30 mouse cellular contexts compared by ENCODE assay signal in the genomic region with DNA sequence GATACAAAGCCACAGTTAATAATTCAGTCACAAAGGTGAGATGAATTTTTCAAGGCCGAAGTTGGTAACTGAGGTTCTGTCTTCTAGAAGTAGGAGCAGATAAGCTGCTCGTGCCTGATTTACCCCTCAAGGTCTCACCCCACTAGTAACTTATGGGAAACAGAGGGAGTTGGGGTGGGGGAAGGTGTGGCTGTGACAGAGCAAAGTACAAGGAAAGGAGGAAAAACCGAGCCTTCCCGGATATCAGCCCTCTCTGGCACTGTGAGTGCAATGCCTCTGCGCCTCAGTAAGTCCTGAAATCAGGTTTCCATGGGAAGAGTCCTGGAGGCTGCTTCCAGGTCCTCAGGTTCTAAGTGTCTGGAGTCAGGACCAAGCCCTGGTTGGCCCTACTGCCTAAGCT. TPM values are rescaled to one million over a fixed set of nuclear protein-coding genes. Genes with fewer than 3 reads are reported as not detected.
DNase-seq lines count a peak whose midpoint lies in the region; ATAC-seq and TF ChIP-seq lines count a peak whose summit lies in the region.
"Had no signal": no experiment of that assay in that cellular context is flagged by ENCODE, and none has a peak within 500 bp of the region (broad histone marks: within the 10 kb centered on the region; RNA-seq: fewer than 3 reads in every experiment).

No protein-coding gene starts in this region.

- H3K4me2 ChIP-seq in intestine, embryonic 14.5 days (ENCODE audit: low read length) = no peak overlapping the region
- H3K4me2 ChIP-seq in intestine, embryonic 16.5 days (ENCODE audit: low read depth, low read length) = no peak overlapping the region
- no peak overlapping the region for H3K4me2 ChIP-seq in stomach, embryonic 15.5 days
- H3K4me2 ChIP-seq: heart, embryonic 12.5 days; heart, embryonic 15.5 days; hindbrain, embryonic 13.5 days had no signal

- TF ChIP-seq CTCF in cerebellum, adult 2 months (IDR thresholded peaks at IDR 0.05; ENCODE audit: borderline replicate concordance, insufficient read depth, low read depth, low read length) = no peak

- H3K4me1 ChIP-seq in intestine, embryonic 14.5 days (replicated peaks; ENCODE audit: control insufficient read depth, insufficient read depth, low read length) = no peaks in the 10 kb centered on the region
- H3K4me1 ChIP-seq in intestine, embryonic 16.5 days (ENCODE audit: control insufficient read depth, insufficient read depth, low read length) = peaks cover 2% of the 10 kb centered on the region; the same call in 1 of the 2 replicates
- no peaks in the 10 kb centered on the region for H3K4me1 ChIP-seq in stomach, embryonic 15.5 days
- H3K4me1 ChIP-seq in cerebellum, adult 2 months (ENCODE audit: control insufficient read depth, insufficient read depth, low read length) = no peaks in the 10 kb centered on the region
- H3K4me1 ChIP-seq: heart, embryonic 12.5 days; heart, embryonic 15.5 days had no signal

- H3K4me3 ChIP-seq in intestine, embryonic 14.5 days (ENCODE audit: low read depth, low read length) = no peak overlapping the region
- H3K4me3 ChIP-seq in intestine, embryonic 16.5 days (ENCODE audit: low read length) = no peak overlapping the region
- no peak overlapping the region for H3K4me3 ChIP-seq in stomach, embryonic 15.5 days (replicated peaks)
- H3K4me3 ChIP-seq in cerebellum, adult 2 months (replicated peaks; ENCODE audit: insufficient read depth, low read depth, low read length) = no peak overlapping the region
- H3K4me3 ChIP-seq: gastrocnemius, adult 2 months; heart, embryonic 12.5 days; heart, embryonic 15.5 days; hindbrain, embryonic 10.5 days; hindbrain, embryonic 13.5 days had no signal

- no peaks in the 10 kb centered on the region for H3K9me3 ChIP-seq in intestine, embryonic 14.5 days (ENCODE audit: control insufficient read depth, low read length)
- no peaks in the 10 kb centered on the region for H3K9me3 ChIP-seq in intestine, embryonic 16.5 days (ENCODE audit: control insufficient read depth, low read length)
- H3K9me3 ChIP-seq in stomach, embryonic 15.5 days = no peaks in the 10 kb centered on the region
- H3K9me3 ChIP-seq: G1E; heart, embryonic 12.5 days; heart, embryonic 15.5 days; hindbrain, embryonic 10.5 days; hindbrain, embryonic 13.5 days had no signal

- H3K27me3 ChIP-seq in intestine, embryonic 14.5 days (replicated peaks; ENCODE audit: control insufficient read depth, insufficient read depth, low read length) = no peaks in the 10 kb centered on the region
- H3K27me3 ChIP-seq in intestine, embryonic 16.5 days (replicated peaks; ENCODE audit: control insufficient read depth, insufficient read depth, low read length) = no peaks in the 10 kb centered on the region
- H3K27me3 ChIP-seq in stomach, embryonic 15.5 days (replicated peaks) = no peaks in the 10 kb centered on the region
- H3K27me3 ChIP-seq in cerebellum, adult 2 months (ENCODE audit: control insufficient read depth, insufficient read depth, low read length) = no peaks in the 10 kb centered on the region
- H3K27me3 ChIP-seq: CH12.LX; heart, embryonic 12.5 days; heart, embryonic 15.5 days; hindbrain, embryonic 13.5 days; Patski had no signal

- WGBS in intestine, embryonic 14.5 days = 75% methylated on average over 5 of the region's 5 CpGs
- WGBS in intestine, embryonic 16.5 days = 53% methylated on average over 5 of the region's 5 CpGs
- WGBS in stomach, embryonic 15.5 days = 74% methylated on average over 5 of the region's 5 CpGs
- WGBS in cerebellum, adult 2 months = 92% methylated on average over 5 of the region's 5 CpGs

- no peak for TF ChIP-seq POLR2A in cerebellum, adult 2 months (IDR thresholded peaks at IDR 0.05; ENCODE audit: borderline replicate concordance, insufficient read depth, low read length)

- peak; percentile 73; the same call in 1 of the 2 replicates for ATAC-seq in intestine, embryonic 14.5 days (replicated peaks; ENCODE audit: low FRiP score, low TSS enrichment, low read depth)
- ATAC-seq in intestine, embryonic 16.5 days = peak; percentile 96
- 0 out of 2 replicates have a peak, but pooled peaks have one; percentile 48 for ATAC-seq in stomach, embryonic 15.5 days (ENCODE audit: insufficient read depth, low FRiP score, low read depth)
- ATAC-seq: forebrain, embryonic 14.5 days; forebrain, postnatal 0 days; hindbrain, embryonic 16.5 days; Patski had no signal

- H3K36me3 ChIP-seq in intestine, embryonic 14.5 days (ENCODE audit: control insufficient read depth, insufficient read depth, low read length) = 0 out of 2 replicates have a peak, but pooled peaks cover 5% of the 10 kb centered on the region
- 0 out of 2 replicates have a peak, but pooled peaks cover 4% of the 10 kb centered on the region for H3K36me3 ChIP-seq in intestine, embryonic 16.5 days (ENCODE audit: control insufficient read depth, insufficient read depth, low read length)
- no peaks in the 10 kb centered on the region for H3K36me3 ChIP-seq in stomach, embryonic 15.5 days

- no peak overlapping the region for H3K27ac ChIP-seq in intestine, embryonic 14.5 days (ENCODE audit: low read depth)
- peak overlapping the region; percentile 83 for H3K27ac ChIP-seq in intestine, embryonic 16.5 days (ENCODE audit: low read length)
- H3K27ac ChIP-seq in stomach, embryonic 15.5 days = no peak overlapping the region; the same call in 1 of the 2 replicates
- H3K27ac ChIP-seq in cerebellum, adult 2 months (ENCODE audit: insufficient read depth, low read length) = no peak overlapping the region
- H3K27ac ChIP-seq: gastrocnemius, adult 2 months; heart, embryonic 15.5 days; hindbrain, embryonic 10.5 days; hindbrain, embryonic 13.5 days had no signal

- DNase-seq in intestine, embryonic 14.5 days (ENCODE audit: low spot score) = no peak
- DNase-seq in lung, postnatal 36 days = no peak
- DNase-seq in adrenal gland, adult 8-10 months = no peak
- no peak for DNase-seq in cerebellum, adult 2 months
- DNase-seq: adrenal gland, postnatal 14 days; B cell, adult 2 months; cerebellum, adult 11 months; cerebellum, adult 8-10 months; cerebellum, postnatal 14 days; forebrain, postnatal 0 days; gastrocnemius, adult 2 months; gastrocnemius, postnatal 14 days; heart, adult 18-20 months; heart, postnatal 10 days; heart, postnatal 36 days had no signal

- no peak overlapping the region for H3K9ac ChIP-seq in intestine, embryonic 14.5 days (ENCODE audit: low read length)
- 0 out of 2 replicates have a peak overlapping the region, but pooled peaks have one; percentile 15 for H3K9ac ChIP-seq in intestine, embryonic 16.5 days (ENCODE audit: low read depth, low read length)
- H3K9ac ChIP-seq in stomach, embryonic 15.5 days = no peak overlapping the region
- H3K9ac ChIP-seq: forebrain, postnatal 0 days; heart, embryonic 12.5 days; heart, embryonic 15.5 days; hindbrain, embryonic 13.5 days had no signal

RNA-seq across cellular contexts. Expression of a gene that starts 26.2 kb away (rescaled TPM):
- polyA plus RNA-seq in intestine, embryonic 14.5 days (2014; fragmentation: Nextera tagmentation; extraction: Ambion mirVana) = 53.7 and 65.1 TPM in 2 replicates
- 90.2 and 104 TPM in 2 replicates for polyA plus RNA-seq in intestine, embryonic 16.5 days (2015; fragmentation: Nextera tagmentation; extraction: Ambion mirVana)
- polyA plus RNA-seq in stomach, embryonic 15.5 days (2015; fragmentation: Nextera tagmentation; extraction: Ambion mirVana) = 33.8 and 49.9 TPM in 2 replicates
- 100 to 1,000 TPM in 2 of 4 experiments, 10 to 100 TPM in 2; 83.1 to 149 (median 112) TPM for total RNA-seq in adrenal gland, adult 8-10 months (2022)
- 20.3 and 22.9 TPM in 2 replicates for polyA plus RNA-seq in cerebellum, adult 2 months (2012; rRNA removed)

RNA-seq across cellular contexts. Expression of a gene that starts 37.5 kb away (rescaled TPM):
- polyA plus RNA-seq in intestine, embryonic 14.5 days (2014; fragmentation: Nextera tagmentation; extraction: Ambion mirVana) = 0.09 and 0.12 TPM in 2 replicates
- 0.06 and 0.07 TPM in 2 replicates for polyA plus RNA-seq in intestine, embryonic 16.5 days (2015; fragmentation: Nextera tagmentation; extraction: Ambion mirVana)
- polyA plus RNA-seq in stomach, embryonic 15.5 days (2015; fragmentation: Nextera tagmentation; extraction: Ambion mirVana) = 0.15 and 0.35 TPM in 2 replicates
- total RNA-seq in adrenal gland, adult 8-10 months (2022) = not detected
- 0.03 and 0.11 TPM in 2 replicates for polyA plus RNA-seq in cerebellum, adult 2 months (2012; rRNA removed)
- total RNA-seq: CH12.LX had no signal
- polyA plus RNA-seq: embryonic facial prominence, embryonic 11.5 days; forebrain, embryonic 11.5 days; forebrain, embryonic 14.5 days; forebrain, postnatal 0 days; G1E; hindbrain, embryonic 10.5 days; hindbrain, embryonic 13.5 days had no signal

RNA-seq across cellular contexts. Expression of a gene that starts 38.0 kb away (rescaled TPM):
- 0.18 TPM in 1 of 2 replicates, not detected in the other for polyA plus RNA-seq in intestine, embryonic 14.5 days (2014; fragmentation: Nextera tagmentation; extraction: Ambion mirVana)
- polyA plus RNA-seq in intestine, embryonic 16.5 days (2015; fragmentation: Nextera tagmentation; extraction: Ambion mirVana) = 0.16 and 0.24 TPM in 2 replicates
- polyA plus RNA-seq in stomach, embryonic 15.5 days (2015; fragmentation: Nextera tagmentation; extraction: Ambion mirVana) = 0.59 and 0.87 TPM in 2 replicates
- not detected for total RNA-seq in adrenal gland, adult 8-10 months (2022)
- not detected in 2 replicates for polyA plus RNA-seq in cerebellum, adult 2 months (2012; rRNA removed)
- total RNA-seq: adrenal gland, adult 18-20 months; adrenal gland, postnatal 14 days; CH12.LX; forebrain, postnatal 0 days; gastrocnemius, adult 2 months; gastrocnemius, postnatal 14 days; heart, postnatal 10 days; heart, postnatal 36 days had no signal
- polyA plus RNA-seq: embryonic facial prominence, embryonic 11.5 days; forebrain, embryonic 11.5 days; forebrain, embryonic 14.5 days; frontal cortex, adult 2 months; G1E; heart, embryonic 12.5 days; heart, embryonic 15.5 days; hindbrain, embryonic 10.5 days; hindbrain, embryonic 13.5 days; Patski had no signal

RNA-seq across cellular contexts. Expression of a gene that starts 52.8 kb away (rescaled TPM):
- polyA plus RNA-seq in intestine, embryonic 14.5 days (2014; fragmentation: Nextera tagmentation; extraction: Ambion mirVana) = not detected in 2 replicates
- polyA plus RNA-seq in intestine, embryonic 16.5 days (2015; fragmentation: Nextera tagmentation; extraction: Ambion mirVana) = not detected in 2 replicates
- 3.1 and 6.1 TPM in 2 replicates for polyA plus RNA-seq in stomach, embryonic 15.5 days (2015; fragmentation: Nextera tagmentation; extraction: Ambion mirVana)
- under 1 TPM; 0.20 to 0.52 (median 0.32) TPM for total RNA-seq in adrenal gland, adult 8-10 months (2022)
- polyA plus RNA-seq in cerebellum, adult 2 months (2012; rRNA removed) = 0.19 TPM in 1 of 2 replicates, not detected in the other
- total RNA-seq: adrenal gland, adult 18-20 months; CH12.LX had no signal
- polyA plus RNA-seq: forebrain, embryonic 11.5 days; forebrain, embryonic 14.5 days; frontal cortex, adult 2 months; G1E; heart, embryonic 12.5 days; heart, embryonic 15.5 days; hindbrain, embryonic 10.5 days had no signal

RNA-seq across cellular contexts. Expression of a gene that starts 54.7 kb away (rescaled TPM):
- polyA plus RNA-seq in intestine, embryonic 14.5 days (2014; fragmentation: Nextera tagmentation; extraction: Ambion mirVana) = 0.05 TPM in 1 of 2 replicates, not detected in the other
- 0.06 TPM in 1 of 2 replicates, not detected in the other for polyA plus RNA-seq in intestine, embryonic 16.5 days (2015; fragmentation: Nextera tagmentation; extraction: Ambion mirVana)
- polyA plus RNA-seq in stomach, embryonic 15.5 days (2015; fragmentation: Nextera tagmentation; extraction: Ambion mirVana) = 1.0 and 2.0 TPM in 2 replicates
- total RNA-seq in adrenal gland, adult 8-10 months (2022) = under 1 TPM in 2 of 4 experiments, not detected in 2; 0.06 to 0.13 TPM
- 0.05 TPM in 2 replicates for polyA plus RNA-seq in cerebellum, adult 2 months (2012; rRNA removed)
- total RNA-seq: adrenal gland, postnatal 14 days; CH12.LX; forebrain, postnatal 0 days; G1E had no signal
- polyA plus RNA-seq: forebrain, embryonic 11.5 days; G1E had no signal
